Mouse (Mus musculus): Measurements from ENCODE around the gene Rapgef4.
A peak's percentile ranks its signal among the peaks of the same experiment; 100 is the strongest.
"Not testable (repeated sequence)": the region's sequence is repeated elsewhere in the genome, so short reads cannot be mapped to it uniquely, and the experiment has no call there.

The Rapgef4 gene

GRCm38 (mm10) chr2:72029586-72030144 is 48.6 kb downstream of the Rapgef4 start:
- no peak for DNase-seq (ENCODE audit: low read depth)

GRCm38 (mm10) chr2:72031717-72032116 is 50.7 kb downstream of the Rapgef4 start:
- no peak for DNase-seq (ENCODE audit: low read depth)

DNA sequence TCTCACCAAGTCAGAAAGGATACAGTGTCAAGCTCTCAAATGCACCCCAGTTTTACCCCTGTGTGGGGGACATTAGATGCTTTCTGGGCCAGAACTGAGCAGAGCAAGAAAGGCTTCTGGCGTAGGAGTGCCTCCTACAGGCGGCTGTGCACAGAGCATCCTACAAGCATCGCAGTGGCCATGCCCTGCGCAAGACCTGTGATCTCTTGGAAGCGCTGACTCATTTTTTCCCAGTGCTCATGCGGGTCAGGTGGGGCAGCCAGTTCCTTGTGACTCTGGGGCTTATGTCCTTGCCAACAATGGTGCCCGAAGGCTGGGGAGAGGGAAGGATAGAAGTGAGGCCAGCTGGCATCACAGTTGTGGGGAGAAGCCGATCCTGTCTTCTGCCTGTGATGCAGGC is 54.6 kb downstream of the Rapgef4 start:
- peak; percentile 39 for DNase-seq (ENCODE audit: low read depth)

GRCm38 (mm10) chr2:72037357-72037756 is 56.3 kb downstream of the Rapgef4 start:
- no peak for DNase-seq (ENCODE audit: low read depth)

DNA sequence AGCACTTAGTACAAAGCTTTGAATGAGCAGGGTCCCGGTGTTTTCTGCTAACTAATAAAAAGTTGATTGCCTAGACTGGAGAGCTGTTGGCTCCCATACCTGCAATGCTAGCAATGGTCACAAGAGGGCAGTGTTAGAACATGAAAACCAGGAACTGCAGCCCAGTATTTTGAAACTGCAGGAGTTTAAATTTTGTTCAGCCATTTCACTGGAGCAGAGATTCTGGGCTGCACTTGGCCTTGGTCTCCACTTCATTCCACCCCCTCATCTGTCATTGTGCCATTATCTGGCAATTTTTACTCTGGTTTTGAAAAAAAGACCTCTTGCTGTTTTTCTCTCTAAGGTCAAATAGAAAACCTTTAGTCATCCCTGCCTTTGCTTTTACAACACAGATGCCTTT is 57.2 kb downstream of the Rapgef4 start:
- peak; percentile 76 for DNase-seq (ENCODE audit: low read depth)

GRCm38 (mm10) chr2:72038651-72039251 is 57.7 kb downstream of the Rapgef4 start:
- no peak for DNase-seq (ENCODE audit: low read depth)

GRCm38 (mm10) chr2:72039522-72040045 is 58.5 kb downstream of the Rapgef4 start:
- no peak for DNase-seq (ENCODE audit: low read depth)

- DNase-seq (ENCODE audit: low read depth) = no peak
These were observed 60.0 kb downstream of the Rapgef4 start for GRCm38 (mm10) chr2:72041087-72041486.

GRCm38 (mm10) chr2:72042093-72042492 is 61.1 kb downstream of the Rapgef4 start:
- DNase-seq (ENCODE audit: low read depth) = no peak

- DNase-seq (ENCODE audit: low read depth) = no peak
These were observed 63.2 kb downstream of the Rapgef4 start for GRCm38 (mm10) chr2:72044191-72044590.

GRCm38 (mm10) chr2:72045024-72045423 is 64.0 kb downstream of the Rapgef4 start:
- no peak for DNase-seq (ENCODE audit: low read depth)

- no peak for DNase-seq (ENCODE audit: low read depth)
These were observed 64.6 kb downstream of the Rapgef4 start for GRCm38 (mm10) chr2:72045659-72046058.

DNA sequence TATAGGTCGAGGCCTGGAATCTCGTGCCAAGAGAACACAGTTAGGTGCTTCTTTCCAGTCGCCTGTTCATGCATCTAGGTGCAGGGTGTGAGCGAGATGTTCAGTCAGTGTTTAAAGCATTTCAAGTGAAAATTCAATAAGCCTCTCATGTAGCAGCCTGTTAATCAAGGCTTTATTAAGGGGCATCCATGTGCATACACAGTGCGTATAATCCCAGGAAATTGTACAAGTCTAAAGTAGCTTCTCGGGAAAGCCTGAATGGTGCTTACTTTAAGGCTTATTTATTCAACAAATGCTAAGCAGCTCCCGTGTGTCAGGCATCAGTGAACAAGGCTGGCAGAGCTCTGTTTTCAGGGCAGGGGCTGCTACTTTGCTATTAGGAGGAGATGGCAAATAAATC is 69.4 kb downstream of the Rapgef4 start:
- no peak for DNase-seq (ENCODE audit: low read depth)

DNA sequence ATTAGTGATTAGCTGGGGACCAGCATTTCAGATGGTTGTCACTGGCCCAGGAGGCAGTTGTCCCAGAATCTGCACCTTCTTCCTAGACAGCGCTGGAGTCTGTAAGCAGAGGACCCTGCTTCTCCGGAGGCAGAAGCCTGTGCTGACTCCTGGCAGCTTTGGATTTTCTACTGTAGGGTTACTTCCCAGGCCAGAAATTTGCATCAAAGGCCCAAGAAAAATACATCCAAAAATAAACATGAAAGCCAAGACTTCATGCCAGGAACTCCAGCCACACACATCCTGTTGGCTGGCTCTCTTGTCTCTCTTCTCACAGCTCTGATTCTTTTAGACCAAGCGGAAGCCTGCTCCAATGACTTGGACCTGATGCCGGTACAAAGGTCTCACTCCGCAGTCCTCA is 73.2 kb downstream of the Rapgef4 start:
- DNase-seq (ENCODE audit: low read depth) = peak; percentile 44

GRCm38 (mm10) chr2:72054736-72055135 is 73.7 kb downstream of the Rapgef4 start:
- DNase-seq (ENCODE audit: low read depth) = no peak

DNA sequence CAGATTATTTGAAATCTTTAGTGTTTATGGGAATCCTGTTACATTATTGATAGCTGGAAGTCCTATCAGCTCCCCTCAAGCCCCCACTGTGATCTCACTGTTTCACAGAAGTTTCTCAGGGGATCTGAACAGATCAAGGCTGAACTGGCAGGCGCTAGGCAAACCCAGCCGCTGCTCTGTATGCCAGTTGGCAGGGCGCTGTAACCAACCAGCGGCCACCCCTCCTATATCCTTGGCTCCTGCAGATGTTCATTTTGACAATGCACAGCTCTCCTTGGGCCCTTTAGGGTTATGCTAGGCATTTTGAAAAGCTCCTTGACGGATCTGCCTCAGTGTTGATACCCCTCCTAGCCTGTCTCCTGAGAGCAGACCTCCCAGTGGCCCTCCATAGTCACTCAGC is 74.4 kb downstream of the Rapgef4 start:
- DNase-seq (ENCODE audit: low read depth) = no peak

DNA sequence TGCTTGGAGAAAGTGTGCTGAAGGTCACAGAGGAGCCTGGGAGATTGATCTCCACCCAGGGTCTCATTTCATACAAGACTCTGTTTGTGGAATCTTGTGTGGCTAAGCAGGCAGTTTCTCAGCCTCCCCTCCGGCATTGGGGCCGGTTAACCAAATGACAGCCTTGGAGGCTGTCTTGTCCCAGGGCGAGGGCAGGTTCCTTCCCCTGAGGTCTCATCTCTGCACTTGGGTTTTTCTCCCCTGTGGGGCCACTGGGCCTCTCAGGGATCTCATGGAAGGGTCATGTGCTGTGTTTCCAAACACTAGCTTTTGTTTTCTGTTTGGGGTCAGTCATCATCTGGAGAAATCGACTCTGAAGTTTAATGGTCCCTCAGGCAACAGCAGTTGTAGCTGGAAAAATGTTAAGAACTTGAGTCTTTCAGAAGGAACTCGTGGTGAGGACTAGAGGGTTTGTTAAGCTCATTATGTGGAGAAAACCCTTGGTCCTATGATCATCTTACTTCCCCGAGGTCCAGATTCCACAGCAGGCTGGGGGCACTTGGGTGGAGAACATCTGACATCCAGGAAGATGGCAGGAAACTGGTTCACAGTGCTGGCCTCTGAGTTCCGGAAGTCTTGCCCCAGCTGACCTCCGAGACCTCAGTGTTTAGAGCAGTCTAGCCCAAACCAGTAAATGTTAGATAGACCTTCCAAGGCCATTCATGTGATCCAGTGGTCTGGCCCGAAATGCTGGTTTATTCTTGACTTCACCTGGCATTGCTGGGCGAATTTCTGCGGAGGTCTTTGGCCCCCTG is 75.2 kb downstream of the Rapgef4 start:
- DNase-seq (ENCODE audit: low read depth) = no peak

- DNase-seq (ENCODE audit: low read depth) = no peak
These were observed 81.9 kb downstream of the Rapgef4 start for GRCm38 (mm10) chr2:72062931-72063330.

DNA sequence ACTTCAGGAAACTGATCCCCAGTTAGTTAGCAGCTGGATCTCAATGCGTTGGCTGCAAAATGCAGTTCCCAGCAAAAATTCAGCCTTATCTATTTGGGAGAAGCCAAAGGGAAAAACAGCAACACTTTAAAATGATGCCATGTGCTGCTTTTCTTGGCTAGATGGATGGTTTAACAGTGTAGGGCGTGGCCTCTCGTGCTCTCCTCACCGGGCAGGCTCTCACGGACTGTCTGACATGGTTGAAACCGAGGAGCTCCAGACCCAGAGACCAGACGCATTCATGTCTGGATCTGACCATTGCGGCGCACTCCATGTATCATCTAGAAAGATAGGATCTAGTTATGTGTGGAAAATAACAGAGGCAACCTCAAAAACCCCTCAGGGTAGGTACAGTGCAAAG is 87.5 kb downstream of the Rapgef4 start:
- DNase-seq (ENCODE audit: low read depth) = no peak

GRCm38 (mm10) chr2:72070086-72070485 is 89.0 kb downstream of the Rapgef4 start:
- DNase-seq (ENCODE audit: low read depth) = no peak

DNA sequence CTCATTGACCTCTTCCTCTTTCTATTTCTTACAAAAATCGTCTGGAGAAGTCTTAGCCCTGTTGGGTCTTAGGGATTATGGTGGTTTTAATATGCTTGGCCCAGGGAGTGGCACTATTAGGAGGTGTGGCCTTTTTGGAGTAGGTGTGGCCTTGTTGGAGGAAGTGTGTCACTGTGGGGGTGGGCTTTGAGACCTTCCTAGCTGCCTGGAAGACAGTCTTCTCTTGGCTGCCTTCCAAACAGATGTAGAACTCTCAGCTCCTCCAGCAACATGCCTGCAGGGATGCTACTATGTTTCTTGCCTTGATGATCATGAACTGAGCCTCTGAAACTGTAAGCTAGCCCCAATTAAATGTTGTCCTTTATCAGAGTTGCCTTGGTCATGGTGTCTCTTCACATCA is 92.1 kb downstream of the Rapgef4 start:
- DNase-seq (ENCODE audit: low read depth) = not testable (repeated sequence)

DNA sequence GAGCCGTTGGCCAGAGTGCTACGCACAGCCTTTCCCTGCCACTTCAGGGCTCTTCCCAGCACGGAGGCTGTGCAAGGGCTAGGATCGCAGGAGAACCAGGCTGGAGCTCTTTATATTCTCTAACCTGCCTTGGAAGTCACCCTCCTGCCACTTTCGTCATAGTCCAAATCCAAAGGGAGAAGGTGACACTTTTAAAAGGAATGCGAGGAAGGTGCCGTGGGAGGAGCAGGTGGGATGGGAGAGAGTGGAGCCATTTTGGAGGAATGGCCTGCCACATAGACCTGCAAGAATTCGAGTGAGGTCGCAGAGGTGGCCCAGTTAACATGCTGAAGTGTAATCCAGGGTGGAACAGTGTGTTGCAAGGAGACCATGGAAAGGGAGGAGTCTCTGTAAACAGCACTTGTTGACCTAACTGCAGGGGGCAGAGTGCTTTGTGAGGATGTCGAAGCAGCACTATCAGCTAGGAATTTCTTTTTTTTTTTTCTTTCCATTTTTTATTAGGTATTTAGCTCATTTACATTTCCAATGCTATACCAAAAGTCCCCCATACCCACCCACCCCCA is 94.0 kb downstream of the Rapgef4 start:
- DNase-seq (ENCODE audit: low read depth) = no peak

Measured in fibroblast of lung, adult 2 months (primary cell).